Mouse (Mus musculus) kidney, postnatal 0 days (tissue): ENCODE results near the gene Zdhhc17. TPM values are rescaled to one million over a fixed set of nuclear protein-coding genes. Genes with fewer than 3 reads are reported as not detected.

Source experiments
- ATAC-seq: fragments of 200-750 bp; cut with Nextera tagmentation; replicated peaks from 2 replicates; pipeline ENCODE4 v1.8.0; 2017; ENCODE audit warnings: low read depth, moderate number of reproducible peaks, moderate TSS enrichment, moderate library complexity; ENCODE audit not compliant: low FRiP score
- DNase-seq: peaks from one replicate; pipeline ENCODE4 v3.0.0-alpha.2; 2016; ENCODE audit warnings: low spot score
- H3K27ac ChIP-seq: fragments of 300-500 bp; sonication (generic); 2 replicates; pipeline ENCODE4 v1.5.1; 2014; ENCODE audit warnings: mild to moderate bottlenecking
- H3K27me3 ChIP-seq: fragments of 300-500 bp; sonication (generic); 2 replicates; pipeline ENCODE4 v1.6.1; 2014; ENCODE audit warnings: low read length, mixed read lengths; ENCODE audit not compliant: insufficient read depth
- H3K36me3 ChIP-seq: fragments of 300-500 bp; sonication (generic); 2 replicates; pipeline ENCODE4 v1.6.1; 2014; ENCODE audit warnings: low read length, mixed read lengths; ENCODE audit not compliant: insufficient read depth
- H3K4me1 ChIP-seq: fragments of 300-500 bp; sonication (generic); replicated peaks from 2 replicates; pipeline ENCODE4 v1.6.1; 2014; ENCODE audit warnings: antibody characterized with exemption, low read length, mixed read lengths; ENCODE audit not compliant: insufficient read depth
- H3K4me2 ChIP-seq: fragments of 300-500 bp; sonication (generic); 2 replicates; pipeline ENCODE4 v1.6.1; 2014; ENCODE audit warnings: mild to moderate bottlenecking, low read length, moderate library complexity, mixed read lengths
- H3K4me3 ChIP-seq: fragments of 300-500 bp; sonication (generic); replicated peaks from 2 replicates; pipeline ENCODE4 v1.5.1; 2014; ENCODE audit warnings: low read depth, low read length
- H3K9ac ChIP-seq: fragments of 300-500 bp; sonication (generic); 2 replicates; pipeline ENCODE4 v1.6.1; 2014; ENCODE audit warnings: low read depth, low read length
- H3K9me3 ChIP-seq: fragments of 300-500 bp; sonication (generic); replicated peaks from 2 replicates; pipeline ENCODE4 v1.6.1; 2016; ENCODE audit warnings: low read length, inconsistent platforms, mixed read lengths
- CTCF ChIP-seq: IDR thresholded peaks from 2 replicates; pipeline ENCODE4 v1.5.1; 2016; ENCODE audit warnings: antibody characterized with exemption, low read depth, mild to moderate bottlenecking, moderate library complexity
- WGBS: fragments of 180-500 bp; shearing (Covaris S2); extraction: QIAGEN DNeasy Blood & Tissue Kit; methylation state at CpG from one replicate; pipeline ENCODE4 v1.1.7; 2014; 5-methylcytosine and 5-hydroxymethylcytosine counted together
- polyA plus RNA-seq: library from polyadenylated mRNA; unstranded; fragments of >200 nt; fragmentation: Nextera tagmentation; extraction: Ambion mirVana; gene quantifications from 2 replicates; pipeline ENCODE4 v1.2.1, GENCODE M21; 2015

Gene Zdhhc17
- 18.1 and 19.2 TPM in 2 replicates for polyA plus RNA-seq

- Histone ChIP-seq H3K9ac (peak within 1 kb of the TSS; percentile 98), H3K27ac (peak within 1 kb of the TSS; percentile 98), H3K36me3 (no peaks in the 10 kb centered on the region), H3K4me1 (peaks cover 6% of the 10 kb centered on the region), H3K9me3 (no peaks in the 10 kb centered on the region), H3K4me2 (peak within 1 kb of the TSS; percentile 83), H3K27me3 (no peaks in the 10 kb centered on the region), H3K4me3 (peak within 1 kb of the TSS; percentile 92)
- ATAC-seq (peak; percentile 93), DNase-seq (peak; percentile 96)
- WGBS = 1% methylated on average over 64 of the region's 112 CpGs
- no peak for TF ChIP-seq CTCF
Measured at GRCm38 (mm10) chr10:111009641-111010479, at the start of gene Zdhhc17. Zdhhc17 (minus strand) TSS chr10:111010140.

GRCm38 (mm10) chr10:111055770-111056169 lies 45.8 kb upstream of the Zdhhc17 start:
- Histone ChIP-seq H3K36me3 (no peaks in the 10 kb centered on the region), H3K4me1 (no peaks in the 10 kb centered on the region), H3K9ac (no peak overlapping the region), H3K4me2 (no peak overlapping the region), H3K9me3 (no peaks in the 10 kb centered on the region), H3K4me3 (no peak overlapping the region), H3K27ac (no peak overlapping the region), H3K27me3 (no peaks in the 10 kb centered on the region)
- DNase-seq = no peak
- no peak for ATAC-seq
- 65% methylated on average over 4 of the region's 4 CpGs for WGBS
- TF ChIP-seq CTCF = no peak

- H3K27ac ChIP-seq = no peak overlapping the region
- ATAC-seq (no peak), DNase-seq (no peak)
- 88% methylated on average over 3 of the region's 3 CpGs for WGBS
- no peak overlapping the region for H3K4me3 ChIP-seq
- TF ChIP-seq CTCF = no peak
- no peak overlapping the region for H3K4me2 ChIP-seq
- no peak overlapping the region for H3K9ac ChIP-seq
- H3K4me1 ChIP-seq = no peaks in the 10 kb centered on the region
- H3K9me3 ChIP-seq = no peaks in the 10 kb centered on the region
- no peaks in the 10 kb centered on the region for H3K27me3 ChIP-seq
- H3K36me3 ChIP-seq = no peaks in the 10 kb centered on the region
Measured at GRCm38 (mm10) chr10:111051606-111052005, 41.7 kb upstream of the Zdhhc17 start.

GRCm38 (mm10) chr10:111050511-111050910 lies 40.6 kb upstream of the Zdhhc17 start:
- H3K4me3 ChIP-seq = no peak overlapping the region
- no peaks in the 10 kb centered on the region for H3K36me3 ChIP-seq
- 60% methylated on average over 4 of the region's 4 CpGs for WGBS
- no peaks in the 10 kb centered on the region for H3K9me3 ChIP-seq
- no peak for ATAC-seq
- no peaks in the 10 kb centered on the region for H3K4me1 ChIP-seq
- no peak overlapping the region for H3K9ac ChIP-seq
- no peak for TF ChIP-seq CTCF
- H3K27me3 ChIP-seq = no peaks in the 10 kb centered on the region
- no peak overlapping the region for H3K4me2 ChIP-seq
- no peak overlapping the region; the same call in 1 of the 2 replicates for H3K27ac ChIP-seq
- peak; percentile 78 for DNase-seq

GRCm38 (mm10) chr10:111050061-111050460 lies 40.1 kb upstream of the Zdhhc17 start:
- no peak for DNase-seq
- no peak for ATAC-seq
- Histone ChIP-seq H3K27ac (peak overlapping the region; percentile 10; the same call in 1 of the 2 replicates), H3K4me1 (no peaks in the 10 kb centered on the region), H3K4me3 (no peak overlapping the region), H3K36me3 (no peaks in the 10 kb centered on the region), H3K9me3 (no peaks in the 10 kb centered on the region), H3K9ac (no peak overlapping the region), H3K4me2 (no peak overlapping the region), H3K27me3 (no peaks in the 10 kb centered on the region)
- no peak for TF ChIP-seq CTCF
- WGBS = 60% methylated on average over 3 of the region's 3 CpGs

- ATAC-seq (no peak), DNase-seq (no peak)
- no peak overlapping the region for H3K9ac ChIP-seq
- no peaks in the 10 kb centered on the region for H3K9me3 ChIP-seq
- H3K4me3 ChIP-seq = no peak overlapping the region
- H3K36me3 ChIP-seq = no peaks in the 10 kb centered on the region
- no peak for TF ChIP-seq CTCF
- H3K27ac ChIP-seq = no peak overlapping the region
- H3K4me2 ChIP-seq = no peak overlapping the region
- 71% methylated on average over 7 of the region's 7 CpGs for WGBS
- H3K27me3 ChIP-seq = no peaks in the 10 kb centered on the region
- no peaks in the 10 kb centered on the region for H3K4me1 ChIP-seq
Measured at GRCm38 (mm10) chr10:111047895-111048294, 38.0 kb upstream of the Zdhhc17 start.
